Mouse (Mus musculus) lung, embryonic 14.5 days (tissue): ENCODE results near the gene Pebp1. TPM values are rescaled to one million over a fixed set of nuclear protein-coding genes. Genes with fewer than 3 reads are reported as not detected.
"Not testable (repeated sequence)": the region's sequence is repeated elsewhere in the genome, so short reads cannot be mapped to it uniquely, and the experiment has no call there.

Experiments used
- ATAC-seq: fragments of 200-750 bp; cut with Nextera tagmentation; 2 replicates; pipeline ENCODE4 v1.8.0; 2017; ENCODE audit warnings: mild to moderate bottlenecking, moderate TSS enrichment, moderate library complexity; ENCODE audit not compliant: insufficient read depth
- DNase-seq: peaks from one replicate; pipeline ENCODE4 v3.0.0-alpha.2; 2015
- H3K27ac ChIP-seq: fragments of 300-500 bp; sonication (generic); 2 replicates; pipeline ENCODE4 v1.5.1; 2014; ENCODE audit warnings: low read depth, mild to moderate bottlenecking, moderate library complexity
- H3K27me3 ChIP-seq: fragments of 300-500 bp; sonication (generic); 2 replicates; pipeline ENCODE4 v1.6.1; 2014; ENCODE audit warnings: low read length, control low read depth; ENCODE audit not compliant: insufficient read depth
- H3K36me3 ChIP-seq: fragments of 300-500 bp; sonication (generic); 2 replicates; pipeline ENCODE4 v1.6.1; 2014; ENCODE audit warnings: control low read depth; ENCODE audit not compliant: insufficient read depth
- H3K4me1 ChIP-seq: fragments of 300-500 bp; sonication (generic); 2 replicates; pipeline ENCODE4 v1.6.1; 2014; ENCODE audit warnings: antibody characterized with exemption, control low read depth; ENCODE audit not compliant: insufficient read depth
- H3K4me2 ChIP-seq: fragments of 300-500 bp; sonication (generic); 2 replicates; pipeline ENCODE4 v1.6.1; 2014; ENCODE audit warnings: mild to moderate bottlenecking
- H3K4me3 ChIP-seq: fragments of 300-500 bp; sonication (generic); 2 replicates; pipeline ENCODE4 v1.5.1; 2014; ENCODE audit warnings: low read depth, low read length
- H3K9ac ChIP-seq: fragments of 300-500 bp; sonication (generic); 2 replicates; pipeline ENCODE4 v1.6.1; 2014
- H3K9me3 ChIP-seq: fragments of 300-500 bp; sonication (generic); 2 replicates; pipeline ENCODE4 v1.6.1; 2016; ENCODE audit warnings: low read depth, low read length, control low read depth
- CTCF ChIP-seq: IDR thresholded peaks from 2 replicates; pipeline ENCODE4 v1.5.1; 2016; ENCODE audit warnings: antibody characterized with exemption, low read depth
- WGBS: fragments of 180-500 bp; shearing (Covaris S2); extraction: QIAGEN DNeasy Blood & Tissue Kit; methylation state at CpG from one replicate; pipeline ENCODE4 v1.1.7; 2014; 5-methylcytosine and 5-hydroxymethylcytosine counted together
- polyA plus RNA-seq: library from polyadenylated mRNA; unstranded; fragments of >200 nt; fragmentation: Nextera tagmentation; extraction: Ambion mirVana; gene quantifications from 2 replicates; pipeline ENCODE4 v1.2.1, GENCODE M21; 2014

Pebp1 gene
- polyA plus RNA-seq, 1 experiment from 2014 or later: 755 TPM

DNA sequence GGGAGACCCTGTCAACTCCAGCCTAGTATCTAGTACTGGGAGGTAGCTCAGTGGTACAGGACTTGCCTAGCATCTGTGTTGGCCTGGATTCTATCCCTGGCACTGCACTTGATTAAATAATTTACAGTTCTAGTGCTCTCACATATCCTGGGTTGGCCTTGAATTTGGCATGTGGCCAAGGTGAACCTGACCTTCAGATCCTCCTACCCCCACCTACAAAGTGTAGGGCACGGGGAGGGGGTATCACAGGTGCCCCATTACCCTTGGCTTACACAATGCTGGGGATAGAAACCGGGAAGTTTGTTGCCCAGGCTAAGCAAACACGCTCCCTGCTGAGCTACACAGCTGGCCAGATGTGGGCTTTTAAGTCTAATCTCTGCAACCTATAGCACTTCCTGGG lies 15.5 kb upstream of the Pebp1 start:
- DNase-seq (no peak), ATAC-seq (peak; percentile 31; the same call in 1 of the 2 replicates)
- WGBS: 44% methylated on average over 3 of the region's 3 CpGs
- no peaks in the 10 kb centered on the region for H3K36me3 ChIP-seq
- no peak overlapping the region for H3K4me2 ChIP-seq
- H3K27ac ChIP-seq: no peak overlapping the region
- no peak overlapping the region for H3K4me3 ChIP-seq
- H3K9ac ChIP-seq: no peak overlapping the region
- no peaks in the 10 kb centered on the region for H3K9me3 ChIP-seq
- H3K4me1 ChIP-seq: no peaks in the 10 kb centered on the region
- H3K27me3 ChIP-seq: no peaks in the 10 kb centered on the region
- no peak for TF ChIP-seq CTCF

GRCm38 (mm10) chr5:117295011-117295410 lies 7.6 kb upstream of the Pebp1 start:
- ATAC-seq: no peak
- 85% methylated on average over 8 of the region's 8 CpGs for WGBS

DNA sequence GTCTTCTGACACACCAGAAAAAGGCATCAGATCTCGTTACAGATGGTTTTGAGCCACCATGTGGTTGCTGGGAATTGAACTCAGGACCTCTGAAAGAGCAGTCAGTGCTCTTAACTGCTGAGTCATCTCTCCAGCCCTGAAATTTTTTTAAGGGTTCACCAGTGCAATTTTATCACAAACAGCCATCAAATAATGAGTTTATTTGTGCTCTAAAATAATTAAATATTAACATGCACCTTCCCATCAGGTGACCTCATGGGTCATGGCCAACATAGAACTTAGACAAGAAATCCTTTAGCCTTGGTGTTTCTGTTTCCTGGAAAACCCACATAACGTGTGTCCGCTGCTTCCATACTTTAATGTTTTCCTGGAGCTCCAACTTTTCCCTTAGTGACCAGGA lies 6.4 kb upstream of the Pebp1 start:
- H3K9ac ChIP-seq, H3K4me3 ChIP-seq, H3K36me3 ChIP-seq, H3K4me1 ChIP-seq, H3K27ac ChIP-seq, ATAC-seq, H3K9me3 ChIP-seq, H3K4me2 ChIP-seq, DNase-seq, H3K27me3 ChIP-seq: not testable (repeated sequence)
- 83% methylated on average over 3 of the region's 3 CpGs for WGBS

More at GRCm38 (mm10) chr5:117295011-117295410, 7.6 kb upstream of the Pebp1 start:
- DNase-seq: no peak
- H3K4me3 ChIP-seq: no peak overlapping the region
- TF ChIP-seq CTCF: no peak
- H3K9me3 ChIP-seq: no peaks in the 10 kb centered on the region
- no peak overlapping the region for H3K9ac ChIP-seq
- no peak overlapping the region for H3K27ac ChIP-seq
- no peaks in the 10 kb centered on the region for H3K27me3 ChIP-seq
- no peak overlapping the region for H3K4me2 ChIP-seq
- H3K36me3 ChIP-seq: no peaks in the 10 kb centered on the region
- H3K4me1 ChIP-seq: no peaks in the 10 kb centered on the region

DNA sequence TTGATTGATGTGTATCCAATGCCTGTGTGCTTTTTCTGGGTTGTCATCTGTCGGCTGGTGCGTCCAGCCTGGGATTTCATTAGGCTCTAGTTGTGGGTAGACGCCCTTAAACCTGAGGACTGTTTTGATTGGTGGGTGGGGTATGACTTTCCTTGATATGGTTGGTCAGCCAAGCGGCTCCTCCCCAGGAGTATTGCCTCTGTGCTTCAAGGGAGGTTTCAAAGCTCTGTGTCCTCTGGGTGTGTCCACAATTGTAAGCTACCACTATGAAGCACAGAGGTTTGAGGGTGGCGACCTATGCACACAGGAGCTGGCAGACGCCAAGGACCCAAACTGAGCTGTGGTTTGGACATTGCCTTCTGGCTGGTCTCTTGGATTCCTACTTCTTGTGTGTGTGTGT lies 5.1 kb upstream of the Pebp1 start:
- Histone ChIP-seq H3K9ac (no peak overlapping the region), H3K4me3 (no peak overlapping the region), H3K27me3 (no peaks in the 10 kb centered on the region), H3K36me3 (no peaks in the 10 kb centered on the region), H3K4me1 (0 out of 2 replicates have a peak, but pooled peaks cover 6% of the 10 kb centered on the region), H3K27ac (no peak overlapping the region), H3K9me3 (no peaks in the 10 kb centered on the region), H3K4me2 (no peak overlapping the region)
- DNase-seq (no peak), ATAC-seq (no peak)
- TF ChIP-seq CTCF: no peak
- 71% methylated on average over 6 of the region's 6 CpGs for WGBS

DNA sequence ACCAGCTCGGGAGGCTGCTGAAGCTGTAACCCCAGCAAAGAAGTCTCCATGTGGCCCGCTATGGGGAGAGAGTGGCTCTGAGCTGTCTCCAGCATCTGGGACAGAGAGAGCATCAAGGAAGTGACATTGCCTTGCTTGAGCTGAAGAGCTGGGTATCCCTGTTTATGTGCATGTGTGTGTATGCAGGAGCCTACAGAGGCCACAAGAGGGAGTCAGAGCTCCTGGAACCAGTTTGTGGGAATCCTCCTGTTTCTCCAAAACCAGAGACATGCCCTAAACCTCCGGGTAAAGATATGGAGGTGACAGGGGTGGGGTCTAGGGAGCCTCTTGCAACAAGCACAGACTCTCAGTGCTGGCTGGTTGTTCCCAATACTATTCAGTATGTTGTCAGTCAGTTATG lies 3.9 kb upstream of the Pebp1 start:
- Histone ChIP-seq H3K27me3 (no peaks in the 10 kb centered on the region), H3K4me3 (no peak overlapping the region), H3K9me3 (no peaks in the 10 kb centered on the region), H3K36me3 (no peaks in the 10 kb centered on the region), H3K4me2 (no peak overlapping the region), H3K27ac (no peak overlapping the region), H3K9ac (no peak overlapping the region), H3K4me1 (0 out of 2 replicates have a peak, but pooled peaks cover 6% of the 10 kb centered on the region)
- no peak for ATAC-seq
- DNase-seq: no peak
- TF ChIP-seq CTCF: peak; percentile 28; the same call in 1 of the 2 replicates
- WGBS: 80% methylated on average over 3 of the region's 3 CpGs

GRCm38 (mm10) chr5:117290081-117290480 lies 2.7 kb upstream of the Pebp1 start:
- no peak overlapping the region for H3K9ac ChIP-seq
- DNase-seq (no peak), ATAC-seq (no peak)
- peaks cover 8% of the 10 kb centered on the region for H3K36me3 ChIP-seq
- H3K4me2 ChIP-seq: no peak overlapping the region
- H3K9me3 ChIP-seq: no peaks in the 10 kb centered on the region
- no peak overlapping the region for H3K4me3 ChIP-seq
- no peaks in the 10 kb centered on the region for H3K27me3 ChIP-seq
- 92% methylated on average over 2 of the region's 2 CpGs for WGBS
- H3K4me1 ChIP-seq: 0 out of 2 replicates have a peak, but pooled peaks cover 6% of the 10 kb centered on the region
- H3K27ac ChIP-seq: no peak overlapping the region
- peak; percentile 37; the same call in 1 of the 2 replicates for TF ChIP-seq CTCF

GRCm38 (mm10) chr5:117289646-117290045 lies 2.2 kb upstream of the Pebp1 start:
- H3K4me3 ChIP-seq: no peak overlapping the region
- no peak overlapping the region for H3K4me2 ChIP-seq
- peaks cover 13% of the 10 kb centered on the region for H3K36me3 ChIP-seq
- H3K4me1 ChIP-seq: 0 out of 2 replicates have a peak, but pooled peaks cover 6% of the 10 kb centered on the region
- DNase-seq (no peak), ATAC-seq (no peak)
- no peaks in the 10 kb centered on the region for H3K27me3 ChIP-seq
- no peak overlapping the region for H3K9ac ChIP-seq
- no peaks in the 10 kb centered on the region for H3K9me3 ChIP-seq
- H3K27ac ChIP-seq: no peak overlapping the region
- TF ChIP-seq CTCF: no peak

DNA sequence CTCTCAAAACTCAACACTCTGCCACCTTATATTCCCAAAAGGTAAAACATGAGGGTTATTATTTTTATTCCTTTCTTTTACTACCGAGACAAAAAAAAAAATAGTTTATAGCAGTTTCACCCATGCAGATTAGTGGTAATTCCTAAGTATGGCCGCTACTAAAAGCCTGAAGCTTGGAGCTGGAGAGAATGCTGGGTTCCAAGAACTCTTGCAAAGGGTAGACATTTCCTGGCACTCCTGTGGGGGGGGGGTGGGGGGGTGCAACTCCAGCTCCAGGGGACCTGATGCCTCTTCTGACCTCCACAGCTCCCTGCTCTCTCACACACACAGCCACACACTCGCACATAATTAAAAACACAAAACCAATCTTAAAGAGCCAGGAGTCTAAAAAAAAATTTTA lies 1.1 kb downstream of the Pebp1 start:
- no peaks in the 10 kb centered on the region for H3K27me3 ChIP-seq
- H3K27ac ChIP-seq: no peak overlapping the region

More for the DNA sequence above, 1.1 kb downstream of the Pebp1 start:
- H3K9me3 ChIP-seq: no peaks in the 10 kb centered on the region
- H3K9ac ChIP-seq: peak overlapping the region; percentile 62
- peaks cover 39% of the 10 kb centered on the region for H3K36me3 ChIP-seq
- ATAC-seq (no peak), DNase-seq (no peak)
- H3K4me1 ChIP-seq: 0 out of 2 replicates have a peak, but pooled peaks cover 6% of the 10 kb centered on the region
- peak overlapping the region; percentile 54 for H3K4me3 ChIP-seq
- WGBS: 39% methylated on average over 3 of the region's 3 CpGs
- H3K4me2 ChIP-seq: peak overlapping the region; percentile 71
- no peak for TF ChIP-seq CTCF
